Mouse (Mus musculus) liver, postnatal 0 days (tissue): ENCODE data around the gene Dhx40.

ENCODE experiments used
- CTCF ChIP-seq: sonication (generic); IDR thresholded peaks from 2 replicates; pipeline ENCODE4 v1.5.1; 2016; ENCODE audit warnings: antibody characterized with exemption, low read depth
- EP300 ChIP-seq: IDR thresholded peaks from 2 replicates; pipeline ENCODE4 v1.6.1; 2016; ENCODE audit warnings: antibody characterized with exemption, low read depth, mild to moderate bottlenecking

DNA sequence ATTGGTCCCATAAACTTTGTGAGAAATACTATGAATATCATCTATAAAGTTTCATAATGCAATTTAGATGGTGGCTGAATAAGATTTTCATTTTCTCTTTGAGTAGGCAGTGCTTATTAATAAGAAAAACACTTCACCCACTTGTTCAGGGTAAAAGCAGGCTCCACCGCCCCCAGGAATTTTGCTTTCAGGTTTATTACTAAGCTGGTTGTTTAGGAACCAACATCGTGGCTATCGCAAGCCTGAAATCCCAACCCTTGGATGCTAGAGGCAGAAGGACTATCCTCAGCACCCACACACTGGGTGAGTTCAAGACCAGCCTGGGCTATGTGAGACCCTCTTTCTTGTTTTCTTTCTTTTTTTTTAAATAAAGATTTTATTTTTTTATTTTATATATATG, 45.5 kb upstream of the Dhx40 start:
- TF ChIP-seq CTCF = no peak
- TF ChIP-seq EP300 = no peak
